Mouse (Mus musculus) bone marrow, adult 2 months (tissue): Measurements from ENCODE around the gene Aurkaip1.

ENCODE experiments used
- CTCF ChIP-seq: fragments of 200-500 bp; IDR thresholded peaks from 2 replicates; pipeline ENCODE4 v1.5.1; 2011; ENCODE audit warnings: low read length, control low read depth; ENCODE audit not compliant: control insufficient read depth, insufficient read depth
- POLR2A ChIP-seq: fragments of 200-500 bp; IDR thresholded peaks from 2 replicates; pipeline ENCODE4 v1.6.1; 2011; ENCODE audit warnings: low read depth, mild to moderate bottlenecking, control low read depth, low read length, borderline replicate concordance; ENCODE audit not compliant: control insufficient read depth

DNA sequence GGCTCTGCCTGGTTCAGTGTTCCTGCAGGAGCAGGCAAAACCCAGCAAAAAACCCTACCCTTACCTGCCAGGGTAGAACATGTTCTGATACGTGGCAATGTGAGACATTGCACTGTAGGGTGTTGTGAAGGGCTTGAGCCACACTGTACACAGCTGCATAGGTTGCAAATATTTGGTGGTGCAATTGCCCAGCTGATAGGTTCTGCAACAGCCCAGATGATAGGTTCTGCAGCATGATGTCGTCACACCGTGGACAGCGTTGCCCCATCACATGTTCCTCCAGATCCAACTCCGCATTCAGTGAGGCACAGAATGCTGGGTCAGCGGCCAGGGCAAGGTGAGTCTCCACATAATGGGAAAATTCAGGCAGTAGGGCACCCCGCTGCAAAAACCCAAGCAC, 30.7 kb downstream of the Aurkaip1 start:
- TF ChIP-seq CTCF (no peak), POLR2A (no peak)
